Mouse (Mus musculus) hindbrain, postnatal 0 days (tissue): ENCODE results near the gene Rgmb. TPM values are rescaled to one million over a fixed set of nuclear protein-coding genes. Genes with fewer than 3 reads are reported as not detected.
A peak's percentile ranks its signal among the peaks of the same experiment; 100 is the strongest.

Source experiments
- ATAC-seq: fragments of 200-750 bp; cut with Nextera tagmentation; 2 replicates; pipeline ENCODE4 v1.8.0; 2017; ENCODE audit warnings: mild to moderate bottlenecking, moderate TSS enrichment, moderate library complexity
- DNase-seq: peaks from one replicate; pipeline ENCODE4 v3.0.0-alpha.2; 2015; ENCODE audit warnings: low spot score
- H3K27ac ChIP-seq: fragments of 300-500 bp; sonication (generic); 2 replicates; pipeline ENCODE4 v1.5.1; 2014; ENCODE audit warnings: mild to moderate bottlenecking
- H3K27me3 ChIP-seq: fragments of 300-500 bp; sonication (generic); 2 replicates; pipeline ENCODE4 v1.6.1; 2014; ENCODE audit warnings: low read length, mixed read lengths; ENCODE audit not compliant: insufficient read depth
- H3K36me3 ChIP-seq: fragments of 300-500 bp; sonication (generic); 2 replicates; pipeline ENCODE4 v1.6.1; 2014; ENCODE audit warnings: low read length, mixed read lengths; ENCODE audit not compliant: insufficient read depth
- H3K4me1 ChIP-seq: fragments of 300-500 bp; sonication (generic); 2 replicates; pipeline ENCODE4 v1.6.1; 2014; ENCODE audit warnings: antibody characterized with exemption, low read length, mixed read lengths; ENCODE audit not compliant: insufficient read depth
- H3K4me2 ChIP-seq: fragments of 300-500 bp; sonication (generic); 2 replicates; pipeline ENCODE4 v1.6.1; 2014; ENCODE audit warnings: low read depth, mild to moderate bottlenecking, low read length, moderate library complexity, mixed read lengths
- H3K4me3 ChIP-seq: fragments of 300-500 bp; sonication (generic); 2 replicates; pipeline ENCODE4 v1.5.1; 2014; ENCODE audit warnings: low read length
- H3K9ac ChIP-seq: fragments of 300-500 bp; sonication (generic); replicated peaks from 2 replicates; pipeline ENCODE4 v1.6.1; 2014; ENCODE audit warnings: mild to moderate bottlenecking, low read length, moderate library complexity, mixed read lengths
- H3K9me3 ChIP-seq: fragments of 300-500 bp; sonication (generic); 2 replicates; pipeline ENCODE4 v1.6.1; 2016; ENCODE audit warnings: low read length, mixed read lengths
- CTCF ChIP-seq: IDR thresholded peaks from 2 replicates; pipeline ENCODE4 v1.5.1; 2016; ENCODE audit warnings: antibody characterized with exemption, control low read depth, low read depth
- WGBS: fragments of 180-500 bp; shearing (Covaris S2); extraction: QIAGEN DNeasy Blood & Tissue Kit; methylation state at CpG from one replicate; pipeline ENCODE4 v1.1.7; 2014; 5-methylcytosine and 5-hydroxymethylcytosine counted together
- polyA plus RNA-seq: library from polyadenylated mRNA; unstranded; fragments of >200 nt; fragmentation: Nextera tagmentation; extraction: Ambion mirVana; gene quantifications from 2 replicates; pipeline ENCODE4 v1.2.1, GENCODE M21; 2015
- total RNA-seq: library from RNA; depleted of rRNA; stranded (reverse); fragments of >200 nt; gene quantifications from 2 replicates; pipeline ENCODE4 v1.2.3, GENCODE M21; 2014

Gene Rgmb
- total and polyA plus RNA-seq, 2 experiments from 2014 or later, result 52.8 to 131 TPM

GRCm38 (mm10) chr17:15817096-15817450 lies 13.8 kb downstream of the Rgmb start:
- no peak for TF ChIP-seq CTCF
- WGBS, result 87% methylated on average over 5 of the region's 5 CpGs
- DNase-seq (no peak), ATAC-seq (no peak)
- no peaks in the 10 kb centered on the region for H3K27me3 ChIP-seq
- no peak overlapping the region for H3K27ac ChIP-seq
- H3K36me3 ChIP-seq, result peaks cover 3% of the 10 kb centered on the region; the same call in 1 of the 2 replicates
- no peak overlapping the region for H3K4me3 ChIP-seq
- no peak overlapping the region for H3K9ac ChIP-seq
- H3K4me1 ChIP-seq, result peaks cover 21% of the 10 kb centered on the region
- H3K9me3 ChIP-seq, result no peaks in the 10 kb centered on the region
- H3K4me2 ChIP-seq, result no peak overlapping the region

GRCm38 (mm10) chr17:15816379-15817095 lies 14.3 kb downstream of the Rgmb start:
- peaks cover 21% of the 10 kb centered on the region for H3K4me1 ChIP-seq
- no peak overlapping the region for H3K4me3 ChIP-seq
- no peak for ATAC-seq
- peaks cover 3% of the 10 kb centered on the region; the same call in 1 of the 2 replicates for H3K36me3 ChIP-seq
- TF ChIP-seq CTCF, result no peak
- no peak for DNase-seq
- no peaks in the 10 kb centered on the region for H3K9me3 ChIP-seq
- H3K4me2 ChIP-seq, result no peak overlapping the region
- no peaks in the 10 kb centered on the region for H3K27me3 ChIP-seq
- no peak overlapping the region for H3K9ac ChIP-seq
- no peak overlapping the region for H3K27ac ChIP-seq
- 75% methylated on average over 11 of the region's 11 CpGs for WGBS

GRCm38 (mm10) chr17:15815312-15816018 lies 15.4 kb downstream of the Rgmb start:
- no peak for DNase-seq
- no peak overlapping the region for H3K9ac ChIP-seq
- no peak overlapping the region for H3K4me3 ChIP-seq
- H3K9me3 ChIP-seq, result no peaks in the 10 kb centered on the region
- 84% methylated on average over 10 of the region's 10 CpGs for WGBS
- H3K4me2 ChIP-seq, result no peak overlapping the region
- H3K4me1 ChIP-seq, result peaks cover 21% of the 10 kb centered on the region
- no peak overlapping the region for H3K27ac ChIP-seq
- peaks cover 3% of the 10 kb centered on the region; the same call in 1 of the 2 replicates for H3K36me3 ChIP-seq
- ATAC-seq, result no peak
- H3K27me3 ChIP-seq, result no peaks in the 10 kb centered on the region
- TF ChIP-seq CTCF, result no peak

- H3K9ac ChIP-seq, result no peak overlapping the region; the same call in 1 of the 2 replicates
Observed at GRCm38 (mm10) chr17:15813658-15814212, 17.1 kb downstream of the Rgmb start.

GRCm38 (mm10) chr17:15812136-15812778 lies 18.6 kb downstream of the Rgmb start:
- no peak for TF ChIP-seq CTCF
- H3K4me1 ChIP-seq, result peaks cover 31% of the 10 kb centered on the region
- H3K9ac ChIP-seq, result no peak overlapping the region
- H3K4me3 ChIP-seq, result no peak overlapping the region
- WGBS, result 41% methylated on average over 13 of the region's 13 CpGs
- no peaks in the 10 kb centered on the region for H3K9me3 ChIP-seq
- DNase-seq (no peak), ATAC-seq (peak; percentile 46; the same call in 1 of the 2 replicates)
- no peaks in the 10 kb centered on the region for H3K27me3 ChIP-seq
- H3K27ac ChIP-seq, result no peak overlapping the region
- H3K36me3 ChIP-seq, result peaks cover 3% of the 10 kb centered on the region; the same call in 1 of the 2 replicates
- no peak overlapping the region for H3K4me2 ChIP-seq

More at GRCm38 (mm10) chr17:15813658-15814212, 17.1 kb downstream of the Rgmb start:
- Histone ChIP-seq H3K4me3 (no peak overlapping the region), H3K4me1 (peaks cover 25% of the 10 kb centered on the region), H3K36me3 (peaks cover 3% of the 10 kb centered on the region; the same call in 1 of the 2 replicates), H3K27ac (peak overlapping the region; percentile 48; the same call in 1 of the 2 replicates), H3K27me3 (no peaks in the 10 kb centered on the region), H3K4me2 (no peak overlapping the region), H3K9me3 (no peaks in the 10 kb centered on the region)
- TF ChIP-seq CTCF, result no peak
- DNase-seq (peak; percentile 43), ATAC-seq (no peak)
- WGBS, result 44% methylated on average over 3 of the region's 3 CpGs

- H3K9me3 ChIP-seq, result no peaks in the 10 kb centered on the region
- H3K4me2 ChIP-seq, result no peak overlapping the region
- peaks cover 26% of the 10 kb centered on the region for H3K4me1 ChIP-seq
- DNase-seq (no peak), ATAC-seq (no peak)
- no peak overlapping the region for H3K4me3 ChIP-seq
- no peak for TF ChIP-seq CTCF
- WGBS, result 46% methylated on average over 2 of the region's 2 CpGs
- H3K9ac ChIP-seq, result no peak overlapping the region
- H3K27me3 ChIP-seq, result no peaks in the 10 kb centered on the region
- H3K36me3 ChIP-seq, result no peaks in the 10 kb centered on the region
- H3K27ac ChIP-seq, result no peak overlapping the region
Observed at GRCm38 (mm10) chr17:15809949-15810348, 20.9 kb downstream of the Rgmb start.
